Mouse (Mus musculus) midbrain, embryonic 15.5 days (tissue): ENCODE measurements around the gene Gm2897. TPM values are rescaled to one million over a fixed set of nuclear protein-coding genes. Genes with fewer than 3 reads are reported as not detected.
"Not testable (repeated sequence)": the region's sequence is repeated elsewhere in the genome, so short reads cannot be mapped to it uniquely, and the experiment has no call there.

ENCODE experiments used
- ATAC-seq: fragments of 200-750 bp; cut with Nextera tagmentation; replicated peaks from 2 replicates; pipeline ENCODE4 v1.8.0; 2017; ENCODE audit warnings: moderate TSS enrichment
- H3K27ac ChIP-seq: fragments of 300-500 bp; sonication (generic); 2 replicates; pipeline ENCODE4 v1.5.1; 2015; ENCODE audit warnings: mild to moderate bottlenecking, inconsistent platforms
- H3K27me3 ChIP-seq: fragments of 300-500 bp; sonication (generic); replicated peaks from 2 replicates; pipeline ENCODE4 v1.6.1; 2015; ENCODE audit warnings: inconsistent platforms
- H3K36me3 ChIP-seq: fragments of 300-500 bp; sonication (generic); replicated peaks from 2 replicates; pipeline ENCODE4 v1.6.1; 2015; ENCODE audit warnings: inconsistent platforms
- H3K4me1 ChIP-seq: fragments of 300-500 bp; sonication (generic); 2 replicates; pipeline ENCODE4 v1.6.1; 2015; ENCODE audit warnings: inconsistent platforms
- H3K4me2 ChIP-seq: fragments of 300-500 bp; sonication (generic); 2 replicates; pipeline ENCODE4 v1.6.1; 2015; ENCODE audit warnings: inconsistent platforms, mild to moderate bottlenecking, moderate library complexity
- H3K4me3 ChIP-seq: fragments of 300-500 bp; sonication (generic); 2 replicates; pipeline ENCODE4 v1.5.1; 2015; ENCODE audit warnings: mild to moderate bottlenecking, inconsistent platforms
- H3K9ac ChIP-seq: fragments of 300-500 bp; sonication (generic); 2 replicates; pipeline ENCODE4 v1.6.1; 2015; ENCODE audit warnings: mild to moderate bottlenecking, inconsistent platforms
- H3K9me3 ChIP-seq: fragments of 300-500 bp; sonication (generic); 2 replicates; pipeline ENCODE4 v1.6.1; 2016; ENCODE audit warnings: inconsistent platforms
- WGBS: fragments of 180-500 bp; shearing (Covaris S2); methylation state at CpG from one replicate; pipeline ENCODE4 v1.1.7; 2015; ENCODE audit warnings: mixed read lengths; 5-methylcytosine and 5-hydroxymethylcytosine counted together
- polyA plus RNA-seq: library from polyadenylated mRNA; unstranded; fragments of >200 nt; fragmentation: Nextera tagmentation; extraction: Ambion mirVana; gene quantifications from 2 replicates; pipeline ENCODE4 v1.2.1, GENCODE M21; 2015

Gm2897 gene
- polyA plus RNA-seq = 12.8 and 14.7 TPM in 2 replicates

- 3% methylated on average over 30 of the region's 40 CpGs for WGBS
Measured at GRCm38 (mm10) chr14:3048727-3049512, at the start of gene Gm2897. Gene Gm2897, plus strand, starts transcription at chr14:3049285.

GRCm38 (mm10) chr14:3029702-3030101 lies 19.4 kb upstream of the Gm2897 start, which contains the start of gene Gm2888:
Gene Gm2888, plus strand, starts transcription at chr14:3030002.
- H3K27ac ChIP-seq, H3K4me2 ChIP-seq, H3K4me1 ChIP-seq, H3K9me3 ChIP-seq, H3K36me3 ChIP-seq, ATAC-seq, H3K4me3 ChIP-seq, H3K9ac ChIP-seq, H3K27me3 ChIP-seq: not testable (repeated sequence)
- 85% methylated on average over 3 of the region's 3 CpGs for WGBS

More at GRCm38 (mm10) chr14:3048727-3049512, at the start of gene Gm2897:
- not testable (repeated sequence) for H3K4me1 ChIP-seq, H3K9me3 ChIP-seq, H3K27me3 ChIP-seq, H3K36me3 ChIP-seq
- Histone ChIP-seq H3K27ac (peak within 1 kb of the TSS; percentile 67), H3K9ac (peak within 1 kb of the TSS; percentile 69), H3K4me2 (peak within 1 kb of the TSS; percentile 66), H3K4me3 (peak within 1 kb of the TSS; percentile 60)
- peak; percentile 89 for ATAC-seq

- under 1% methylated on average over 20 of the region's 20 CpGs for WGBS
- H3K9me3 ChIP-seq, ATAC-seq, H3K4me1 ChIP-seq, H3K36me3 ChIP-seq, H3K27me3 ChIP-seq: not testable (repeated sequence)
- H3K9ac ChIP-seq = peak overlapping the region; percentile 69
- H3K4me2 ChIP-seq = peak overlapping the region; percentile 66
- peak overlapping the region; percentile 67; the same call in 1 of the 2 replicates for H3K27ac ChIP-seq
- H3K4me3 ChIP-seq = peak overlapping the region; percentile 60
Measured at GRCm38 (mm10) chr14:3049513-3049800, 372 bp downstream of the Gm2897 start.

- not testable (repeated sequence) for H3K27ac ChIP-seq, H3K4me1 ChIP-seq, H3K9ac ChIP-seq, H3K27me3 ChIP-seq, ATAC-seq, H3K9me3 ChIP-seq, H3K4me3 ChIP-seq, H3K36me3 ChIP-seq
- WGBS = 0% methylated on average over 5 of the region's 8 CpGs
- H3K4me2 ChIP-seq = peak overlapping the region; percentile 66; the same call in 1 of the 2 replicates
Measured at GRCm38 (mm10) chr14:3050087-3050486, 1.0 kb downstream of the Gm2897 start.

GRCm38 (mm10) chr14:3116051-3116450 lies 67.0 kb downstream of the Gm2897 start:
- 92% methylated on average over 18 of the region's 25 CpGs for WGBS

More at GRCm38 (mm10) chr14:3116051-3116450, 67.0 kb downstream of the Gm2897 start:
- H3K36me3 ChIP-seq, H3K4me2 ChIP-seq, H3K4me3 ChIP-seq, H3K27ac ChIP-seq, ATAC-seq, H3K9ac ChIP-seq, H3K9me3 ChIP-seq, H3K27me3 ChIP-seq, H3K4me1 ChIP-seq: not testable (repeated sequence)

Other genes with a start within 250 kb of the Gm2897 start
- gene Gm2888, start 19.3 kb upstream of the Gm2897 start, polyA plus RNA-seq = not detected in 2 replicates
- not detected in 2 replicates for gene Gm10340, start 84.7 kb downstream of the Gm2897 start, polyA plus RNA-seq
- gene Gm5795, start 139.0 kb downstream of the Gm2897 start, polyA plus RNA-seq = 0.41 TPM in 1 of 2 replicates, not detected in the other
- 33.9 and 35.4 TPM in 2 replicates for gene D830030K20Rik, start 159.2 kb downstream of the Gm2897 start, polyA plus RNA-seq